Mouse (Mus musculus) heart, embryonic 11.5 days (tissue): Measurements from ENCODE around the gene Ripor2. TPM values are rescaled to one million over a fixed set of nuclear protein-coding genes. Genes with fewer than 3 reads are reported as not detected.

ENCODE experiments used
- ATAC-seq: fragments of 200-750 bp; cut with Nextera tagmentation; replicated peaks from 2 replicates; pipeline ENCODE4 v1.8.0; 2017; ENCODE audit warnings: moderate library complexity; ENCODE audit not compliant: insufficient number of reproducible peaks, low FRiP score, low TSS enrichment
- H3K27ac ChIP-seq: fragments of 300-500 bp; sonication (generic); 2 replicates; pipeline ENCODE4 v1.5.1; 2014; ENCODE audit warnings: mild to moderate bottlenecking, low read depth, low read length
- H3K27me3 ChIP-seq: fragments of 300-500 bp; sonication (generic); 2 replicates; pipeline ENCODE4 v1.6.1; 2014; ENCODE audit warnings: mild to moderate bottlenecking, low read length, mixed read lengths; ENCODE audit not compliant: control insufficient read depth, insufficient read depth
- H3K36me3 ChIP-seq: fragments of 300-500 bp; sonication (generic); 2 replicates; pipeline ENCODE4 v1.6.1; 2014; ENCODE audit warnings: mild to moderate bottlenecking, low read length, moderate library complexity, mixed read lengths; ENCODE audit not compliant: control insufficient read depth, insufficient read depth
- H3K4me1 ChIP-seq: fragments of 300-500 bp; sonication (generic); 2 replicates; pipeline ENCODE4 v1.6.1; 2014; ENCODE audit warnings: low read length; ENCODE audit not compliant: control insufficient read depth, insufficient read depth
- H3K4me2 ChIP-seq: fragments of 300-500 bp; sonication (generic); 2 replicates; pipeline ENCODE4 v1.6.1; 2014; ENCODE audit warnings: mild to moderate bottlenecking, moderate library complexity
- H3K4me3 ChIP-seq: fragments of 300-500 bp; sonication (generic); 2 replicates; pipeline ENCODE4 v1.5.1; 2014; ENCODE audit warnings: low read depth, low read length
- H3K9ac ChIP-seq: fragments of 300-500 bp; sonication (generic); 2 replicates; pipeline ENCODE4 v1.6.1; 2014; ENCODE audit warnings: mild to moderate bottlenecking, low read depth, low read length, moderate library complexity
- H3K9me3 ChIP-seq: fragments of 300-500 bp; sonication (generic); replicated peaks from 2 replicates; pipeline ENCODE4 v1.6.1; 2016; ENCODE audit warnings: low read length; ENCODE audit not compliant: control insufficient read depth
- WGBS: fragments of 180-500 bp; shearing (Covaris S2); extraction: QIAGEN DNeasy Blood & Tissue Kit; methylation state at CpG from one replicate; pipeline ENCODE4 v1.1.7; 2014; ENCODE audit not compliant: insufficient replicate concordance; 5-methylcytosine and 5-hydroxymethylcytosine counted together
- polyA plus RNA-seq: library from polyadenylated mRNA; unstranded; fragments of >200 nt; fragmentation: Nextera tagmentation; extraction: Ambion mirVana; gene quantifications from 2 replicates; pipeline ENCODE4 v1.2.1, GENCODE M21; 2014

Ripor2 gene
- polyA plus RNA-seq, 1 experiment from 2014 or later, result 6.5 TPM

- WGBS, result 80% methylated on average over 3 of the region's 3 CpGs
- Histone ChIP-seq H3K27me3 (no peaks in the 10 kb centered on the region), H3K36me3 (no peaks in the 10 kb centered on the region), H3K4me3 (no peak overlapping the region), H3K9me3 (no peaks in the 10 kb centered on the region), H3K27ac (no peak overlapping the region), H3K9ac (no peak overlapping the region), H3K4me1 (0 out of 2 replicates have a peak, but pooled peaks cover 3% of the 10 kb centered on the region), H3K4me2 (no peak overlapping the region)
- no peak for ATAC-seq
These were observed 6.6 kb downstream of the Ripor2 start for GRCm38 (mm10) chr13:24588603-24589002.

- 83% methylated on average over 6 of the region's 6 CpGs for WGBS
- no peak overlapping the region for H3K9ac ChIP-seq
- H3K4me1 ChIP-seq, result no peaks in the 10 kb centered on the region
- H3K27ac ChIP-seq, result no peak overlapping the region
- H3K9me3 ChIP-seq, result no peaks in the 10 kb centered on the region
- H3K36me3 ChIP-seq, result no peaks in the 10 kb centered on the region
- H3K4me3 ChIP-seq, result no peak overlapping the region
- H3K4me2 ChIP-seq, result no peak overlapping the region
- no peaks in the 10 kb centered on the region for H3K27me3 ChIP-seq
- no peak for ATAC-seq
These were observed 9.7 kb downstream of the Ripor2 start for GRCm38 (mm10) chr13:24591737-24592136.

- Histone ChIP-seq H3K4me2 (no peak overlapping the region), H3K27me3 (no peaks in the 10 kb centered on the region), H3K27ac (no peak overlapping the region), H3K9ac (no peak overlapping the region), H3K36me3 (no peaks in the 10 kb centered on the region), H3K4me1 (no peaks in the 10 kb centered on the region), H3K4me3 (no peak overlapping the region), H3K9me3 (no peaks in the 10 kb centered on the region)
- ATAC-seq, result no peak
- 89% methylated on average over 3 of the region's 3 CpGs for WGBS
These were observed 12.3 kb downstream of the Ripor2 start for GRCm38 (mm10) chr13:24594303-24594702.

GRCm38 (mm10) chr13:24599631-24600041 is 17.6 kb downstream of the Ripor2 start:
- H3K4me1 ChIP-seq, result peaks cover 18% of the 10 kb centered on the region
- 75% methylated on average over 11 of the region's 11 CpGs for WGBS
- H3K4me3 ChIP-seq, result no peak overlapping the region

GRCm38 (mm10) chr13:24602978-24603377 is 21.0 kb downstream of the Ripor2 start:
- H3K27me3 ChIP-seq, result no peaks in the 10 kb centered on the region
- 8% methylated on average over 4 of the region's 4 CpGs for WGBS
- H3K4me3 ChIP-seq, result no peak overlapping the region
- H3K4me2 ChIP-seq, result peak overlapping the region; percentile 48
- ATAC-seq, result peak; percentile 57
- H3K9ac ChIP-seq, result peak overlapping the region; percentile 46; the same call in 1 of the 2 replicates
- no peaks in the 10 kb centered on the region for H3K36me3 ChIP-seq
- no peaks in the 10 kb centered on the region for H3K9me3 ChIP-seq
- H3K27ac ChIP-seq, result peak overlapping the region; percentile 91
- H3K4me1 ChIP-seq, result peaks cover 25% of the 10 kb centered on the region

More at GRCm38 (mm10) chr13:24599631-24600041, 17.6 kb downstream of the Ripor2 start:
- Histone ChIP-seq H3K27me3 (no peaks in the 10 kb centered on the region), H3K27ac (no peak overlapping the region), H3K9me3 (no peaks in the 10 kb centered on the region), H3K9ac (no peak overlapping the region), H3K36me3 (no peaks in the 10 kb centered on the region), H3K4me2 (no peak overlapping the region)
- no peak for ATAC-seq

GRCm38 (mm10) chr13:24603591-24604009 is 21.6 kb downstream of the Ripor2 start:
- 12% methylated on average over 11 of the region's 11 CpGs for WGBS

GRCm38 (mm10) chr13:24604096-24604495 is 22.1 kb downstream of the Ripor2 start:
- H3K4me1 ChIP-seq, result peaks cover 25% of the 10 kb centered on the region
- no peaks in the 10 kb centered on the region for H3K9me3 ChIP-seq
- no peak overlapping the region; the same call in 1 of the 2 replicates for H3K4me2 ChIP-seq
- peak overlapping the region; percentile 91; the same call in 1 of the 2 replicates for H3K27ac ChIP-seq
- no peak overlapping the region for H3K4me3 ChIP-seq
- H3K36me3 ChIP-seq, result no peaks in the 10 kb centered on the region
- no peaks in the 10 kb centered on the region for H3K27me3 ChIP-seq
- 21% methylated on average over 4 of the region's 4 CpGs for WGBS
- H3K9ac ChIP-seq, result no peak overlapping the region
- no peak for ATAC-seq

More at GRCm38 (mm10) chr13:24603591-24604009, 21.6 kb downstream of the Ripor2 start:
- Histone ChIP-seq H3K36me3 (no peaks in the 10 kb centered on the region), H3K4me2 (peak overlapping the region; percentile 48), H3K27me3 (no peaks in the 10 kb centered on the region), H3K9ac (0 out of 2 replicates have a peak overlapping the region, but pooled peaks have one; percentile 46), H3K9me3 (no peaks in the 10 kb centered on the region), H3K4me1 (peaks cover 25% of the 10 kb centered on the region), H3K4me3 (no peak overlapping the region), H3K27ac (peak overlapping the region; percentile 91)
- ATAC-seq, result no peak

- no peaks in the 10 kb centered on the region for H3K27me3 ChIP-seq
- no peak for ATAC-seq
- peak overlapping the region; percentile 47; the same call in 1 of the 2 replicates for H3K9ac ChIP-seq
- 8% methylated on average over 20 of the region's 20 CpGs for WGBS
- peak overlapping the region; percentile 15; the same call in 1 of the 2 replicates for H3K27ac ChIP-seq
- no peaks in the 10 kb centered on the region for H3K9me3 ChIP-seq
- H3K36me3 ChIP-seq, result no peaks in the 10 kb centered on the region
- H3K4me3 ChIP-seq, result peak overlapping the region; percentile 20; the same call in 1 of the 2 replicates
- peak overlapping the region; percentile 47 for H3K4me2 ChIP-seq
- peaks cover 22% of the 10 kb centered on the region for H3K4me1 ChIP-seq
These were observed 23.0 kb downstream of the Ripor2 start for GRCm38 (mm10) chr13:24604761-24605591.
